Mouse (Mus musculus) embryonic fibroblast, embryonic 13.5 days (primary cell): ENCODE measurements at regions not wholly inside any gene's neighbourhood (a gene's known extent, or its start where the extent isn't known, plus 50 kb on each side); places are given as distances from the start of the nearest gene placed in this dataset.

Experiments used
- H3K27ac ChIP-seq: 2 replicates; pipeline ENCODE4 v1.5.1; 2012; ENCODE audit warnings: low read length, control low read depth, inconsistent platforms; ENCODE audit not compliant: insufficient read depth
- H3K4me1 ChIP-seq: 2 replicates; pipeline ENCODE4 v1.6.1; 2011; ENCODE audit warnings: low read length; ENCODE audit not compliant: control insufficient read depth, insufficient read depth
- H3K4me3 ChIP-seq: 2 replicates; pipeline ENCODE4 v1.5.1; 2011; ENCODE audit warnings: mild to moderate bottlenecking, control low read depth, low read length; ENCODE audit not compliant: insufficient read depth
- CTCF ChIP-seq: IDR thresholded peaks from 2 replicates; pipeline ENCODE4 v1.5.1; 2011; ENCODE audit warnings: mild to moderate bottlenecking, control low read depth, low read length, moderate library complexity, borderline replicate concordance; ENCODE audit not compliant: insufficient read depth
- POLR2A ChIP-seq: IDR thresholded peaks from 2 replicates; pipeline ENCODE4 v1.6.1; 2011; ENCODE audit warnings: low read depth, mild to moderate bottlenecking, control low read depth, low read length, moderate library complexity

- TF ChIP-seq POLR2A (no peak), CTCF (no peak)
These were observed 105.7 kb downstream of the Samd5 start for GRCm38 (mm10) chr10:9569277-9569676.

DNA sequence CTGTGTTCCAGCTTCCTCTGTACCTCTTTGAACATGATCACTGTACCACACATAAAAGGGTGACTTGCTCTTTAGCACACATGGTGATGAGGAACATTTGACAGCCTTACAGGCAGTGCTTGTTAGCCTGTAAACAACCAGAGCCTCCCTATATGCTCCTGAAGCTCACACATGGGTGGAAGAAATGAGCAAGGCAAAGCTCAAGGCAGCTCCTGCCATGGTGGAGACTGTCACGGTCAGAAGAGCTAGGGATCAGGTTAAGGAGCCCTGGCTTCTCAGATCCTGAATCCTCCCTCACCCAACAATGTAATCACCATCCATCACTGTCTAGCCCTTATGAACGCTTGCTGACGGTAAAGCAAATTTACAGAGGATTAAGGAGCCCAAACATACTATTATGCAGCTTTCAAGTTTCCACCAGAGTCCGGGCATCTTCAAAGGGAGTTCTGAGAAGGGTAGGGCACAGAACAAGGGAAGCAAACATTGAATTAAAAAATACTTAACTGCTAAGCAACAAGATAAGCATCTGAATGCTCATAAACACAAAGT, 117.4 kb downstream of the Samd5 start:
- H3K4me3 ChIP-seq, result no peak overlapping the region
- H3K4me1 ChIP-seq, result peaks cover 4% of the 10 kb centered on the region; the same call in 1 of the 2 replicates
- H3K27ac ChIP-seq, result peak overlapping the region; percentile 96
- no peak for TF ChIP-seq POLR2A
- no peak for TF ChIP-seq CTCF

More at GRCm38 (mm10) chr10:9569277-9569676, 105.7 kb downstream of the Samd5 start:
- no peak overlapping the region for H3K4me3 ChIP-seq
- no peaks in the 10 kb centered on the region for H3K4me1 ChIP-seq
- no peak overlapping the region for H3K27ac ChIP-seq

DNA sequence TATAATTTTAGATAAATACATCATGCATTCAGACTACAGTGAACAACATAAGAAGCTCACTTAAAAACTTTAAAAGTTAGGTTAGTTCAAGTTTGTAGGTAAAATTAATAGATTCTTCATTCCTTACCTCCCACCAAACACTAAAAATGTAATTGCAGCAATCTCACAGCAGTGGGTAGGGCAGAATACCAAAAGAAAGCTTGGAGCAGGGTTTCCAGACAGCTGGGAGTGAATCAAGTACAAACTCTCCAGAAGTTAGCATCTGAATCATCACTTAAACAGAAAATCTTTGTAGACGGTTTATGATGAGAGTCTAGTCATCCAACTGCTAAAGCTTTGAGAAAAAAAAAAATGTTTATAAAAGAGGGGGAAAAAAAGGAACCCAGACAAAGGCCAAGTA, 117.9 kb downstream of the Samd5 start:
- H3K4me3 ChIP-seq, result no peak overlapping the region
- TF ChIP-seq POLR2A, result no peak
- no peak for TF ChIP-seq CTCF
- H3K27ac ChIP-seq, result peak overlapping the region; percentile 96
- H3K4me1 ChIP-seq, result peaks cover 4% of the 10 kb centered on the region; the same call in 1 of the 2 replicates

DNA sequence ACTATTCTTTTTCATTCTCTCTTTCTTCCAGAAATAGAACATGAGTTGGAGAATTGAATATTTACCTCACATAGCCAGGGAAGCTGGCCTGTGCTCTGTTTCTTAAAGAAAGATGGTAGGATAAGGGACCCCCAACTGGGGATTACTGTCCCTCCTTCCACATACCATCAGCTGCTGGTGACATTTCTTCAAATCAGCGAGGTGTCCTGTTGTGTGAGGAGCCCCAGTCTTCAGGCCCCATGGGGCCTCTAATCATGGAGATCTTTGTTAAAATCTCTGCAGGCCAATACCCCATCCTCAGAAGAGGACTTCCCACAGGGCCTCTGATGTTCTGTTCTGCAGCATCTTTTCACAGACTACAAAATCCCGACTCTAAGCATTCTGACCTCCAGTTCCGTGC, 121.1 kb downstream of the Samd5 start:
- Histone ChIP-seq H3K27ac (no peak overlapping the region), H3K4me1 (peaks cover 9% of the 10 kb centered on the region), H3K4me3 (no peak overlapping the region)
- TF ChIP-seq POLR2A (no peak), CTCF (no peak)

DNA sequence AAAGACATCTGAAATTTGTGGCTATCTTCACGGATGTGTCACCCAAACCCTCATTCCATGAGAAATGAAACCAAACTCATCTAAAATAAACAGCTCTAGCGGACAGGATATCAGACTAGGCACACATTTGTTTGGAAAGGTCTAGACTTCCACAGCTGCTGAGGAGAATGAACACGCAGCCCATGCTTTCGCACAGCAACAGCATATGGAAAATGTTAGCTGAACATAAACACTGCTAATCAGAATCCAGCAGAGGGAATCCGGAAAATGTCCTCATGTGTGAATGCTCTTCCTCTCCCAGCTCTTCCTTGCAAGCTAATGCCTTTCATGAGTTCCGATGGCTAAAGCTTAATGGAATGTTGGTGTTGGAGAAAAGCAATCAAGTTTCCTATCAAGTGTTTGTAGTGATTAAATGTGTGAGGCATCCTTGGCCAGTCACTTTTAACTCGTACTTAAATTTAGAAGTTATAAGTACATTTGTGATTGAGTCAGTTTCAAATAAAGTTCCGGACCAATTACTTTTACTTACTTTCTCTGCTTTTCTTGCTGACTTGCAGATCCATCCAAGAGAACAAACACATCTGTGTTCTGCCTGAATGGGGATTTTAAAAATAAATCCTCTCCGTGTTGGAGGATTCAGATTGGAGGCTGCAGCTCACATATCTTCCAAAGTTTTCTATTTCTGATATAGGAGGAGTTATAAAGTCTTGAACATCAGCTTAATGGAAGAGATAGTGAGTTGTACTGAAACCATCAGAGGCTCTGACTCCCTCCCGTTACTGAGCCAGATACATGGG, 124.9 kb downstream of the Samd5 start:
- Histone ChIP-seq H3K4me1 (peaks cover 5% of the 10 kb centered on the region; the same call in 1 of the 2 replicates), H3K4me3 (no peak overlapping the region), H3K27ac (peak overlapping the region; percentile 76)
- no peak for TF ChIP-seq POLR2A
- TF ChIP-seq CTCF, result no peak

- peaks cover 5% of the 10 kb centered on the region; the same call in 1 of the 2 replicates for H3K4me1 ChIP-seq
- TF ChIP-seq CTCF (no peak), POLR2A (no peak)
- H3K27ac ChIP-seq, result no peak overlapping the region
- no peak overlapping the region for H3K4me3 ChIP-seq
These were observed 129.2 kb downstream of the Samd5 start for GRCm38 (mm10) chr10:9545807-9546206.

- TF ChIP-seq POLR2A (no peak), CTCF (no peak)
- Histone ChIP-seq H3K27ac (no peak overlapping the region), H3K4me3 (no peak overlapping the region), H3K4me1 (no peaks in the 10 kb centered on the region)
These were observed 130.8 kb downstream of the Samd5 start for GRCm38 (mm10) chr10:9544041-9544786.

- TF ChIP-seq POLR2A, result no peak
- no peak for TF ChIP-seq CTCF
- H3K4me3 ChIP-seq, result no peak overlapping the region
- H3K27ac ChIP-seq, result no peak overlapping the region
- no peaks in the 10 kb centered on the region for H3K4me1 ChIP-seq
These were observed 133.4 kb downstream of the Samd5 start for GRCm38 (mm10) chr10:9541579-9541978.

- H3K4me1 ChIP-seq, result peaks cover 6% of the 10 kb centered on the region; the same call in 1 of the 2 replicates
- no peak overlapping the region for H3K27ac ChIP-seq
These were observed 137.3 kb downstream of the Samd5 start for GRCm38 (mm10) chr10:9537686-9538085.

More at GRCm38 (mm10) chr10:9537686-9538085, 137.3 kb downstream of the Samd5 start:
- TF ChIP-seq CTCF (no peak), POLR2A (no peak)
- no peak overlapping the region for H3K4me3 ChIP-seq
